Mouse (Mus musculus): Measurements from ENCODE around the gene Tmem37. TPM values are rescaled to one million over a fixed set of nuclear protein-coding genes. Genes with fewer than 3 reads are reported as not detected.

Gene Tmem37
- total RNA-seq, 1 experiment, result 26.7 TPM

DNA sequence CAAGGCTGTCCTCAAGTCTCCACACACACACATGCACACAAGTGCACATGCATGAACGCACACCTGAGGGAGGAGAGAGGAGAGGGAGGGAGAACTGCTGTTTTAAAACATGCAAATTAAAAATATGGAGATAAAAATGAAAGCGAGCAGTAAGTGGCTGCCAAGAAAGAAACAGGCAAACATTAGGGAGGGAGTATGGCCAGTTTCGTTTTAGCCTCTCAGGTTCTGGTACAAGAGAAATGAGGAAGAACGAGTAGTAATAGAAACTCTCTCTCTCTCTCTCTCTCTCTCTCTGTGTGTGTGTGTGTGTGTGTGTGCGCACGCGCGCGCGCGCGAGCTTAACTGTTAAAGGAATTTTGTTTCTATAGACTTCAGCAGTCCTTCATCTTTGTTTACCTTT, 54.4 kb downstream of the Tmem37 start:
- H3K9ac ChIP-seq (ENCODE audit: insufficient read depth, low read depth, low read length, poor library complexity, severe bottlenecking), result no peak overlapping the region
- no peaks in the 10 kb centered on the region for H3K9me3 ChIP-seq (ENCODE audit: control insufficient read depth, insufficient read depth, low read depth, low read length)
- no peak for TF ChIP-seq MAFK (IDR thresholded peaks at IDR 0.05; ENCODE audit: insufficient read depth, low read depth, low read length)
- no peak for TF ChIP-seq ZC3H11A (IDR thresholded peaks at IDR 0.05; ENCODE audit: borderline replicate concordance, low read depth, low read length)
- TF ChIP-seq HCFC1 (IDR thresholded peaks at IDR 0.05; ENCODE audit: borderline replicate concordance, insufficient read depth, low read length), result no peak
- no peak for TF ChIP-seq CHD2 (IDR thresholded peaks at IDR 0.05; ENCODE audit: low read depth, low read length)
- no peak for TF ChIP-seq ZNF384 (IDR thresholded peaks at IDR 0.05; ENCODE audit: low read depth, low read length)
- no peaks in the 10 kb centered on the region for H3K4me1 ChIP-seq (ENCODE audit: control insufficient read depth in 2 of 2, insufficient read depth in 2 of 2, low read length in 2 of 2, poor library complexity in 1 of 2)
- H3K4me3 ChIP-seq (ENCODE audit: insufficient read depth in 1 of 2, low read depth in 1 of 2, low read length in 2 of 2, poor library complexity in 1 of 2, severe bottlenecking in 1 of 2), result no peak overlapping the region
- no peak overlapping the region for H3K27ac ChIP-seq (ENCODE audit: insufficient read depth, low read depth, low read length, poor library complexity, severe bottlenecking)
- in situ Hi-C loops (cut with MboI; ENCODE audit: low sequenced_read_pairs in 2 of 2, unreplicated experiment in 2 of 2), result no loop called here
- no peak for DNase-seq (ENCODE audit: low read depth, low spot score)
- H3K36me3 ChIP-seq (ENCODE audit: control insufficient read depth, insufficient read depth, low read length, poor library complexity, severe bottlenecking), result no peaks in the 10 kb centered on the region

DNA sequence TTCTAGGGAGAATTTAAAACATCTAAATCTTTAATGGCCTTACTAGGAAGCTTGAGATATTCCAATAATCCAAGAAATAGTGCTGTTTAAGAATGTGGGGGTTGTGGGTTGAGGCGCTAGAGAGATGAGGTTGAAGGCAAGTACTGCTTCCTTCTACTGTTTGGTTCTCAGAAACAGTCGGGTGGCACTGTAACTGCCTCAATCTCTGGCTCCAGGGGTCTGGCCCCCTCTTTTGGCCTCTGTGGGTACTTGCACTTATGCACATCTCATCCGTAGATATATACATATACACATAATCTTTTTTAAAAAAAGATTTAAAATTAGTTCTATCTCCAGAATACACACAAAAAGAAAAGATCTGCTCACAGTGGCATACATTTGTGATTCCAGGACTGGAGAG, 55.0 kb downstream of the Tmem37 start:
- Histone ChIP-seq H3K27ac (ENCODE audit: insufficient read depth, low read depth, low read length, poor library complexity, severe bottlenecking) (no peak overlapping the region), H3K9me3 (ENCODE audit: control insufficient read depth, insufficient read depth, low read depth, low read length) (no peaks in the 10 kb centered on the region), H3K4me3 (ENCODE audit: insufficient read depth in 1 of 2, low read depth in 1 of 2, low read length in 2 of 2, poor library complexity in 1 of 2, severe bottlenecking in 1 of 2) (no peak overlapping the region), H3K4me1 (ENCODE audit: control insufficient read depth in 2 of 2, insufficient read depth in 2 of 2, low read length in 2 of 2, poor library complexity in 1 of 2) (no peaks in the 10 kb centered on the region), H3K9ac (ENCODE audit: insufficient read depth, low read depth, low read length, poor library complexity, severe bottlenecking) (no peak overlapping the region), H3K36me3 (ENCODE audit: control insufficient read depth, insufficient read depth, low read length, poor library complexity, severe bottlenecking) (no peaks in the 10 kb centered on the region)
- no peak for DNase-seq (ENCODE audit: low read depth, low spot score)
- TF ChIP-seq CHD2 (IDR thresholded peaks at IDR 0.05; ENCODE audit: low read depth, low read length) (no peak), ZC3H11A (IDR thresholded peaks at IDR 0.05; ENCODE audit: borderline replicate concordance, low read depth, low read length) (no peak), HCFC1 (IDR thresholded peaks at IDR 0.05; ENCODE audit: borderline replicate concordance, insufficient read depth, low read length) (no peak), ZNF384 (IDR thresholded peaks at IDR 0.05; ENCODE audit: low read depth, low read length) (no peak), MAFK (IDR thresholded peaks at IDR 0.05; ENCODE audit: insufficient read depth, low read depth, low read length) (no peak)
- in situ Hi-C loops (cut with MboI; ENCODE audit: low sequenced_read_pairs in 2 of 2, unreplicated experiment in 2 of 2), result no loop called here

Other genes starting within 250 kb of the Tmem37 start
- gene Ptpn4, start 236.5 kb downstream of the Tmem37 start, total RNA-seq (2012; rRNA removed), result 15.6 and 17.8 TPM in 2 replicates
- 9.5 and 11.2 TPM in 2 replicates for gene Tmem177, start 160.9 kb downstream of the Tmem37 start, total RNA-seq (2012; rRNA removed)
- gene Cfap221, start 76.8 kb downstream of the Tmem37 start, total RNA-seq (2012; rRNA removed), result not detected in 2 replicates
- 0.11 and 0.22 TPM in 2 replicates for gene Sctr, start 67.2 kb downstream of the Tmem37 start, total RNA-seq (2012; rRNA removed)
- 210 and 259 TPM in 2 replicates for gene Dbi, start 47.0 kb upstream of the Tmem37 start, total RNA-seq (2012; rRNA removed)
- gene 3110009E18Rik, start 47.1 kb upstream of the Tmem37 start, total RNA-seq (2012; rRNA removed), result 5.3 and 8.3 TPM in 2 replicates
- 53.1 and 75.9 TPM in 2 replicates for gene Steap3, start 198.6 kb upstream of the Tmem37 start, total RNA-seq (2012; rRNA removed)

Measured in ES-E14 (cell line).